In genomic region chr9:32726595-32726994, GRCm38 (mm10) we compare ENCODE assay signal across 31 mouse cellular contexts.
DNase-seq lines count a peak whose midpoint lies in the region; ATAC-seq and TF ChIP-seq lines count a peak whose summit lies in the region.
"Had no signal": no experiment of that assay in that cellular context is flagged by ENCODE, and none has a peak within 500 bp of the region (broad histone marks: within the 10 kb centered on the region; RNA-seq: fewer than 3 reads in every experiment).

No protein-coding gene starts in this region.

- H3K9me3 ChIP-seq in heart, postnatal 0 days (replicated peaks; ENCODE audit: control insufficient read depth, low read length) = no peaks in the 10 kb centered on the region
- H3K9me3 ChIP-seq in heart, embryonic 10.5 days = no peaks in the 10 kb centered on the region
- H3K9me3 ChIP-seq: embryonic facial prominence, embryonic 10.5 days; embryonic facial prominence, embryonic 15.5 days; forebrain, embryonic 13.5 days; hindbrain, embryonic 13.5 days; neural tube, embryonic 12.5 days had no signal

- H3K4me3 ChIP-seq in heart, postnatal 0 days (ENCODE audit: low read depth, low read length) = no peak overlapping the region
- H3K4me3 ChIP-seq in heart, embryonic 10.5 days = no peak overlapping the region
- H3K4me3 ChIP-seq: embryonic facial prominence, embryonic 10.5 days; embryonic facial prominence, embryonic 15.5 days; forebrain, embryonic 13.5 days; hindbrain, embryonic 13.5 days; limb, embryonic 12.5 days; neural tube, embryonic 12.5 days had no signal

- H3K27me3 ChIP-seq in heart, postnatal 0 days (ENCODE audit: control insufficient read depth, insufficient read depth, low read length) = no peaks in the 10 kb centered on the region
- H3K27me3 ChIP-seq in heart, embryonic 10.5 days (ENCODE audit: insufficient read depth, poor library complexity, severe bottlenecking) = no peaks in the 10 kb centered on the region
- H3K27me3 ChIP-seq: embryonic facial prominence, embryonic 15.5 days; forebrain, embryonic 13.5 days; limb, embryonic 12.5 days; neural tube, embryonic 12.5 days; Patski had no signal

- no peak overlapping the region for H3K4me2 ChIP-seq in heart, postnatal 0 days (ENCODE audit: low read depth, low read length)
- H3K4me2 ChIP-seq: embryonic facial prominence, embryonic 15.5 days; forebrain, embryonic 13.5 days; heart, embryonic 11.5 days; hindbrain, embryonic 13.5 days; limb, embryonic 12.5 days; midbrain, embryonic 11.5 days; neural tube, embryonic 12.5 days had no signal

- peak overlapping the region; percentile 53; the same call in 1 of the 2 replicates for H3K27ac ChIP-seq in heart, postnatal 0 days (ENCODE audit: low read depth)
- no peak overlapping the region for H3K27ac ChIP-seq in heart, embryonic 10.5 days
- H3K27ac ChIP-seq: embryonic facial prominence, embryonic 15.5 days; forebrain, embryonic 13.5 days; hindbrain, embryonic 13.5 days; limb, embryonic 12.5 days; neural tube, embryonic 12.5 days; stomach, postnatal 0 days had no signal

- TF ChIP-seq CTCF in heart, postnatal 0 days (IDR thresholded peaks at IDR 0.05; ENCODE audit: low read depth) = no peak

- peaks cover 33% of the 10 kb centered on the region for H3K36me3 ChIP-seq in heart, postnatal 0 days (replicated peaks; ENCODE audit: control insufficient read depth, insufficient read depth, low read length)
- H3K36me3 ChIP-seq in heart, embryonic 10.5 days = peaks cover 16% of the 10 kb centered on the region; the same call in 1 of the 2 replicates
- H3K36me3 ChIP-seq: embryonic facial prominence, embryonic 15.5 days; hindbrain, embryonic 13.5 days; neural tube, embryonic 12.5 days had no signal

- TF ChIP-seq EP300 in heart, postnatal 0 days (IDR thresholded peaks at IDR 0.05; ENCODE audit: low read depth) = no peak

- WGBS in heart, postnatal 0 days = 77% methylated on average over 4 of the region's 4 CpGs
- WGBS in heart, embryonic 10.5 days = 78% methylated on average over 4 of the region's 4 CpGs

- no peak overlapping the region for H3K9ac ChIP-seq in heart, postnatal 0 days (replicated peaks; ENCODE audit: low read depth, low read length)
- H3K9ac ChIP-seq: embryonic facial prominence, embryonic 15.5 days; forebrain, embryonic 13.5 days; hindbrain, embryonic 13.5 days; limb, embryonic 12.5 days; neural tube, embryonic 12.5 days had no signal

- H3K4me1 ChIP-seq in heart, postnatal 0 days (ENCODE audit: control insufficient read depth, insufficient read depth) = peaks cover 3% of the 10 kb centered on the region; the same call in 1 of the 2 replicates
- H3K4me1 ChIP-seq in heart, embryonic 10.5 days = peaks cover 3% of the 10 kb centered on the region; the same call in 1 of the 2 replicates
- H3K4me1 ChIP-seq: hindbrain, embryonic 13.5 days; neural tube, embryonic 12.5 days had no signal

- ATAC-seq in heart, postnatal 0 days (ENCODE audit: insufficient read depth, low read depth) = no peak
- peak; percentile 12 for ATAC-seq in activated CD4-positive, CD25-positive, alpha-beta regulatory T cell, adult 4 months
- ATAC-seq: forebrain, embryonic 13.5 days; intestine, postnatal 0 days; midbrain, embryonic 16.5 days; Patski had no signal

- DNase-seq in heart, postnatal 0 days (ENCODE audit: low spot score) = no peak
- no peak for DNase-seq in heart, embryonic 10.5 days (ENCODE audit: low spot score)
- peak; percentile 39 for DNase-seq in thymus, postnatal 4 days
- no peak for DNase-seq in thymus, postnatal 14 days
- no peak for DNase-seq in right cerebral cortex, postnatal 4 days
- DNase-seq in adipocyte (ENCODE audit: low spot score) = no peak
- DNase-seq: adrenal gland, adult 2 months; adrenal gland, postnatal 36 days; B cell, adult 2 months; cerebellum, adult 2 months; cerebellum, postnatal 25 days; gastrocnemius, postnatal 36 days; heart, postnatal 4 days; kidney, postnatal 25 days; lung, postnatal 36 days; retina, postnatal 1 day; right cerebral cortex, postnatal 14 days; thymus, postnatal 25 days had no signal
